Mouse (Mus musculus) adrenal gland, adult 2 months (tissue): ENCODE results near the gene Rpl36. TPM values are rescaled to one million over a fixed set of nuclear protein-coding genes. Genes with fewer than 3 reads are reported as not detected.
A peak's percentile ranks its signal among the peaks of the same experiment; 100 is the strongest.

Experiments
- DNase-seq: peaks from one replicate; pipeline ENCODE4 v3.0.0; 2021
- long read RNA-seq: library from polyadenylated mRNA; stranded (forward); transcript quantifications from one replicate; pipeline ENCODE4 v2.0.0, GENCODE M21; 2021
- polyA plus RNA-seq: library from polyadenylated mRNA; depleted of rRNA; stranded (reverse); fragments of >200 nt; gene quantifications from 2 replicates; pipeline ENCODE4 v1.2.3, GENCODE M21; 2012; rRNA removed
- total RNA-seq, 2 experiments: library from RNA; stranded (reverse); gene quantifications; 2 replicates each; pipeline ENCODE4 v1.2.3; 2021

Gene Rpl36
- total RNA-seq: 100 to 1,000 TPM; 720 to 828 TPM
- polyA plus RNA-seq: 1,273 and 1,721 TPM in 2 replicates
- long read RNA-seq, transcript Rpl36-201 (4 exons, 383 nt): major isoform, 167 of 188 reads
- long read RNA-seq, partial matches to known transcripts: 17 of 188 reads
- long read RNA-seq, other reads (novel, unspliced or antisense): 4 of 188 reads

DNA sequence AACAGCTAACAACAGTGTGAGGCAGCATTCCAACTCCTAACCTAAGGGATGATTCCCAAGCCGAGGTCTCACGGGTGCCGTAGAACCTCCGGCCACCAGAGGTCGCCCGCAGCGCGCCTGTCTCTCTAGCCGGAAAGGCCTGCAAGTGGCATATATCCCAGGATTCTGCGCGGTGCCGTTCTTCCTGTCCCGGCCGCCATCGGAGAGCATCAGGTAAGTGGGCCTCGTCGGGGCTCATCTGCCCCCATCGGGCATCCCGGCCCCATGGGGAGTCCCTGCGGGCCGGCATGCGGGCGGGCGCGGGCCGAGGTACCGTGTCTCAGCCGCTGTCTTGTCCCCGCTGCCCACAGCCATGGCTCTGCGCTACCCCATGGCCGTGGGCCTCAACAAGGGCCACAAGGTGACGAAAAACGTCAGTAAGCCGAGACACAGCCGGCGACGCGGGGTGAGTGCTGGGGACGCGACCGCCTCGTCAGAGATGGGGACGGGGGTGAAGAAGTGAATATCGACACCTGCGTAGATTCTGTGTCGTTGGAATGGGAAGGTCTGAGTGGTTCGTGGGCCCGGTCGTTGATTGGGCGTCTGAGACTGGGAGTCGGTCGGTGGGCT is at the start of gene Rpl36:
Gene Rpl36, plus strand, starts transcription at position 181 of the 609 bp plus-strand sequence.
- peak; percentile 97 for DNase-seq

DNA sequence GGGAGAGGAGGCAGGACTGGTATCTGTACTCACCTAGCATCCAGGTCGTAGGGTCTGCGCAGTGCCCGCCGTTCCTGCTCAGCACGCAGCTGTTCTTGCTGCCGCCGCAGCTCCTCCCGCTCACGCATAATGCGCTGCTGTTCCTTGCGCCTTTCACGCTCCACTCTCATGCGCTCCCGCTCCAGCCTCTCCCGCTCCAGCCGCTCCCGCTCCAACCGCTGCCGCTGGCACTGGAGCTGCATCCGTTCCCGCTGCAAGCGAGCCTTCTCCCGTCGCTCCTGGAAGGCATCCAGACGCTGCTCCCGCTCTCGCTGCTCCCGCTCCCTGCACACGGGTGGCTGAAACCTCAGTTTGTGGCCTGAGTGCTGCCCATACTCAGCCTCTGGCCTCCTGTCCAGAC is 46.9 kb upstream of the Rpl36 start:
- DNase-seq: no peak

DNA sequence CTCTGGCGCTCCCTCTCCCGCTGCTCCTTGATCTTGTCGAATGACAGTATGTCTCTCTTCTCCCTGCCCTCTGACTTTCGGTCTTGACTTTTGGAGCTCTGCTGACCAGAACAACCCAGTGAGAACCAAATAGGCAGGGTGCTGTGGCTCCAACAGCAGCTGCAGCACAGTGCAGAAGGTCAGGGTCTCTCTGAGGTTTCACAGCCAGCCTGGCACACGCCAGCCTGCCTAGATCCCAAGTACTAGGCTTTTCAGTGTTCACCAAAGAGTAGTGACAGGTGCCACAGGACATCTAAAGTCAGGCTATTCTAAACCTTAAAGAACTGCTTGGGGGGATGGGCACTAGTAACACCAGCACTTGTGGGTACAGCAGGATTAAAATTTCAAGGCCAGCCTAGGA is 46.3 kb upstream of the Rpl36 start:
- peak; percentile 54 for DNase-seq

DNA sequence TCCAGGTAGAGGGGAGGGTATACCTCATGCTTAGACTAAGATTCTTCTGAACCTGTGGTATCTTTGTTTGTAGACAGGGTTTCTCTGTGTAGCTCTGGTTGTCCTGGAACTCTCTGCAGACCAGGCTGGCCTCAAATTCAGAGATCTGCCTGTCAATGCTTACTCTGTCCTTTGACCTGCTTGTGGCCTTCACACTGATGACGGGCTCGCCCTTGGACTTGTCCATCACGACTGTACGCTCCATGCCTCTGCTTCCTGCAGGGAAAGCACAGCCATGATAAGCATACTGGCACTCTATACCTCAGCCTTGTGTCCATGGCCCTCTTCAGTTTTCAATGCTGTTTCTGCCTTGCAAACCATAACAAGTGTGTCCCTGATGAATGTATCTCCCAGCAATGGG is 45.8 kb upstream of the Rpl36 start:
- peak; percentile 55 for DNase-seq

DNA sequence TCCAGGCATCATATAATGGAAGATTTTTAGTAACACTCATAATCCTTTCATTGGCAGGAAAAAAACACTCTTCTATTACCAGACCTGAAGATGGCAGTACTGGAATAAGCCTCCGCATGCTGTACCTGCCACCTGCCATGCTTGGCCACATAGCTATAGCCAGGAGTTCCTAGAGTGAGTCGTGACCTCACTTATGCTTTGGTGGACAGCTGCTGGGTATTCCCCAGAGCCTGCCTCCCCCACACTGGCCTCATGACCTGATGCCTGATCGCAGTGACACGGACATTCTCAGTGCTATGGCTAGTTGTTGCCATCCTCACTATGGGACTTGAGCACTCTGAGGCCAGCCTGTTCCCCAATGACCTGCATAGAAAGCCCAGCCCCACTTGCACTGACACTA is 42.9 kb upstream of the Rpl36 start:
- no peak for DNase-seq

DNA sequence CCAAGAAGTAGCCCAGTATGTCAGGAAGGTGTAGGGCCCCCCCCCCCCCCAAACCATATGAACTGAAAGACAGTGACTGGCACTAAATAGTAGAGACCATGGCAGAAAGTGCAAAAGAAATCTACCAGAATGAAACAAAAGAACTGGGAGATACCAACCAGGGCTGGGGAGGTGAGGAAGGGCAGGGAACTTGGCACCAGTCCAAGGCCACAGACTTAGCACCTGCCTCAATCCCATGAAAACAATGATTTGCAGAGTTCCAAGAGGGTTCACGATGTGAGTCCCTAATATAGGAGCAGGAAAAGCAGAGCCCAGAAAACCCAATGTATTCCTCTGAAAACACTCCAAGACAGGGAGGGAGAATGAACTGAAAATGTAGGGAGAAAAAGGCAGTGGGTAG is 41.1 kb upstream of the Rpl36 start:
- no peak for DNase-seq

DNA sequence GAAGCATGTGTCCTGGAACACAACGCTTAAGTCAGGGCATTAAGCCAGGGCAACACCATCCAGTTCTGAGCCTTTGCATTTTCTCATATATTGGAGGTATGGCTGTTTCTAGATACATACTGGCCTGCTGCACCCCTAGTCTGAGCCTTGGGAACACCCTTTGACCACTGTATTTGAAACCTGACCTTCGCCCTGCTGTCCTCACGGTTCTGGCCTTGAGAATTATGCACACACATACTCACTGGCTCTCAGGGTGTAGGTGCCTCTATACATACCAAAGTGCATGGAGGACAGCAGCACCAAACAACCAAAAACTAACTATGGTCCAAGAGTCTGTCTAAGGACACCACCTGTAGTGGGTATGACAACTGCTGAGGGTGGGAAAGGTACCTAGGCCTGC is 40.3 kb upstream of the Rpl36 start:
- DNase-seq: no peak

DNA sequence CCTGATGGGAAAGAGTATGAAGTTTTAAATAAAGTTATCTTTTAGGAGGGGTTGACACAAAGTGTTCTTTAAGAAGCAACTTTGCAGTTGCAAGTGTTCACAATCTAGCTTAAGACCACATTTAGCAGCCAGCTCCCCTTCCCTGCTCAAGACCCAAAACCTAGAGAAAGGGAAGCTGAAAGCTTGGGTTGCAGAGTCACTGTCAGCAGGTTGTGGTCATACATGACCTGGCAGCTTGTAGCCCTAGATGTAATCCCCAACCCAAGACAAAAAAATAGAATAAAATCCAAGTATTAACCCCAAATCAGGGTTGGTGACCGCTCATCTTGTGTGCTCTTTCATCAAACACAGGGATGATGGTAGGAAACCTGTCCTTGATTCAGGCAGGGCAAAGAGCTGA is 30.1 kb upstream of the Rpl36 start:
- DNase-seq: no peak

DNA sequence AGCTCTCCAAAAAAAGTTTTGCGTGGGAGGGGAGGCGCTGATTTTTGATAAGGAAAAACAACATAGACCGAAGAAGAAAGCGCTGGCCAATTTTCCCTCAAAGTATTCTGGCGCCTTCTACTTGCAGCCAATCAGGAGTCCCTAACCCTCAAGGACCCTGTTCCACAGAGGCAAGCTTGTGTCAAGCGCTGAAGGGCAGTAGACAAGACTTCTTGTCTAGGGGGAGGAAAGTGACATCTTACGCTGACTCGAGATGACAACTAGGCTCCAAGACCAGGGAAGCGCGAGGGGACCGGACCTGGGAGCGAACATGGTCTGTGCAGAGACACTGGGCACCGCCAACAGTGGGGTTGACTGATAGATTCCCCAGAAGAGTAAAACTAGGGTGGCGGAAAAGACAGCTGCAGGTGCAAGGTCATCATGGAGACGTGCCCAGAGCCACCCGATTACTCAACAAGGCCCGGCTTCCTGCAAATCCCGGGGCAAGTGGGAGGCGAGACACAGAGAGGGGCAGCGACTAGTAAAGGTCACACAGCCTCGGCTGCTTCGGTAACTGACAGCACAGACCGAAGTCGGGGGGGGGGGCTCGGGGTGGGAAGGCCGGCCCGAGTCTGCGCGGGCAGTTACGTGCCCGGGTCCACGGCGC is 29.5 kb upstream of the Rpl36 start:
- DNase-seq: peak; percentile 72

DNA sequence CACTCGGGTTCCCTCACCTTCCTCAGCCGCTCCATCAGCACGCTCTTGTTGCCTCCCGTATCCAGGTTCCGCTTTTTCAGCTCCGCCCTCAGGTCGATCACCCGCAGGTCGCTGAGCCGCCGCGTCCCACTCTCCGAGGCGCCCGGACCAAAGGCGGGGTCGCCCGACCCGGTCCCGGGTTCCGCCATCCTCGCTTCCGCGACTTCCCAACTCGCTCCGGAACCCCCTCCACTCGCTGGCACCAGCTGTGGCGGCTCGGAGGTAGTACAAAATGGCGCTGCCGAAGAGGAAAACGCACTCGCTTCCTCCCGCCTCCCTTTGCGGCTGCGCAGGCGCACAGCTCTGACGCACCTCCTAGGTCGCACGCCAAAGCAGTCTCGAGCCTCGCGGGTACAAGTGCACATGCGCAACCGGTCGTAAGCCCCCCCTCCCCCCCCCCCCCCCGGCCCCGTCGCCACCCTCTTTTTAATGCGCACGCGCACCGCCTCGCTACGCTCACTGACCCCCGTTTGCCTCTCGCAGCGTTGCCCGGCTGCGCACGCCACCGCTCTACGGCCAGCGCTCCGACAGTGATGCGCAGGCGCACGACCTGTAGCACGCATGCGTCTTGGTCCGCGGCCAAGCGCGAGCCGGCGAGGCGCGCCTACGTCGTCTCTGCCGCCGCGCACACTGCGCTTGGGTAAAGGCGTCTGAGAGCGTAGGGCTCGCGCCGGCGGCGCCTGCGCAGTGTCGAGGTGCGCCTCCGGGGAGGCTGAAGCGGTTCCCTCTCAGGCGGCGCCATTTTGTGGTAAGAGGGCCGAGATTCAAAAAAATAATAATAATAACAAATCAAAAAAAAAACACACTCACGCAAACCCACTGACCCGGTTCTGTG is 28.7 kb upstream of the Rpl36 start, which contains the start of the genes Safb2 and Safb:
Gene Safb2, minus strand, starts transcription at position 329 of the 874 bp plus-strand sequence.
Gene Safb, plus strand, starts transcription at position 569 of the 874 bp plus-strand sequence.
- peak; percentile 100 for DNase-seq

DNA sequence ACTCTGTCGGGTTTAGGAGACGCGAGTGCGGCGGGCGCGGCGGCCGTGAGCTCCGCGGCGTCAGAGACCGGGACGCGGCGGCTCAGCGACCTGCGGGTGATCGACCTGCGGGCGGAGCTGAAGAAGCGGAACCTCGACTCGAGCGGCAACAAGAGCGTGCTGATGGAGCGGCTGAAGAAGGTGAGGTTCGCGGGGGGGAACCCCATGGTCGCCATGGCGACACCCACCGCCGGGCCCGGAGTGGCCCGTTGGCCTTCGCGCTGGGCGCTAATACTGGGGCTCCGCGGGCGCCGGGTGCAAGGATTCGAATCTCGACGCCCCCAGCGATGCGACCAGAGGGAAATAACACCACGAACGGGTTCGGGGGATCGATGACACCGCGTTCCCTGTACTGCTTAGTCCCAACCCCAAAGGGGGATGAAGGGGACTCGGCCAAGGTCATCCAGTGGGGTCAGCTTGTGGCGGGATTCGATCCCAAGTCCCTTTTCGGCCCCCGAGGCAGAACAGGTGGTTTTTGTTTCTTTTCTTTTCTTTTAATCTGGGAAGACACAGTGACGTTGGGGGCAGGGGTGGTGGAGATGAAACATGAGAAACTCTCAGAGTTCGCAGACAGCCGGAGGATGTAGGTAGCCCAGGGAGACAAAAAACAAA is 27.9 kb upstream of the Rpl36 start:
- peak; percentile 75 for DNase-seq

DNA sequence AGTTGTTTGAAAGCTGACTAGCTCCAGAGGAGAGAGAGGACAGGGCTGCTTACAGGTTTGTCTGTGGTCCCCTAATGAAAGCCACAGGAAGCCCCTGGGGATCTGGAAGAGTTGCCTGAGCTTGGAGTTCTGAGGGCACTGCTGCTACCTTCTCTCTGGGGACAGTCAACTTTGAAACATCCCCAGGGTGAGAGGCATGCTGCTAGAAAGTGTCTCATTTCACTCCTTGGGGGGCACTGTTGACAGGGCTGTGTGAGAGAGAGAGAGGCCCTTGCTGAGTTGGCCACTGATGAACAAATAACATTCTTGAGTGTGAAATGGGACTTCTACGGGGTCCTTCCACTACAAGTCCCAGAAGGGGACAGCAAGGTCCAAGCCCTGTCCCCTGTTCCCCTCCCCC is 25.4 kb upstream of the Rpl36 start:
- DNase-seq: no peak

DNA sequence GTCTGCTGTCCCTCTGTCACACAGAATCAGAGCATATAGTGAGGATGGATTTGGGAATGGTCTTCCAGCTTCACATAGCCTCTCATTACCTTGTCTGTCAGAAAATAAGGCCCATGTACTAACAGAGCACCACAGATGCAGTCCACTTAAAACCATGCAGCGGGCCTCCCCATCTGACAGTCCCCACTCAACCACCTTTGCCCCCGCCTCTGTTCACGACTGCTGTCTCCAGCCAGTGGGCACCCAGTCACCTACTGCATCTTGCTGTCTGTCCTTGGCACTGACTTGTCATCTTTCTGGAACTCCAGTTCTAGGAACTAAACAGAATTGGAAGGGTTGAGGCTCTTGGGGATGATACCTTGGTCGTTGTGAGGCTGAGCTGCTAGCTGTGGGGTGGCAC is 24.3 kb upstream of the Rpl36 start:
- DNase-seq: no peak

DNA sequence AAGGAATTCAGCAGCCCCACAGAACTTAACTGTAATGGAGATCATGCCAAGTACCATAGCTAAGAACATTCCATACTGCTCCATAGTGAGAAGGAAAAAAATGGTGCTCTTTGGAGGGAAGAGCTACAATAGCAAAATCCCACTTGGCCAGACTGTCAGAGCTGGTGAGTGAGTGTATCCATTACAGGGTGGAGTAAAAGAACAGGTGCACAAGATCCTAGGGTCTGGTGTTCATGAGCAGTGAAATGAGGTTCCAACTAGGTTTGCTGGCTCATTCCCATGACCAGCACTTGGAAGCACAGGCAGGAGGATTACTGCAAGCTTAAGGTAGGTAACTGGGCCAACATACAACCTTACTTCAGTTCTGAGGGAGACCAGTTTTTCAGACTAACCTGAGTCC is 20.7 kb upstream of the Rpl36 start:
- no peak for DNase-seq

DNA sequence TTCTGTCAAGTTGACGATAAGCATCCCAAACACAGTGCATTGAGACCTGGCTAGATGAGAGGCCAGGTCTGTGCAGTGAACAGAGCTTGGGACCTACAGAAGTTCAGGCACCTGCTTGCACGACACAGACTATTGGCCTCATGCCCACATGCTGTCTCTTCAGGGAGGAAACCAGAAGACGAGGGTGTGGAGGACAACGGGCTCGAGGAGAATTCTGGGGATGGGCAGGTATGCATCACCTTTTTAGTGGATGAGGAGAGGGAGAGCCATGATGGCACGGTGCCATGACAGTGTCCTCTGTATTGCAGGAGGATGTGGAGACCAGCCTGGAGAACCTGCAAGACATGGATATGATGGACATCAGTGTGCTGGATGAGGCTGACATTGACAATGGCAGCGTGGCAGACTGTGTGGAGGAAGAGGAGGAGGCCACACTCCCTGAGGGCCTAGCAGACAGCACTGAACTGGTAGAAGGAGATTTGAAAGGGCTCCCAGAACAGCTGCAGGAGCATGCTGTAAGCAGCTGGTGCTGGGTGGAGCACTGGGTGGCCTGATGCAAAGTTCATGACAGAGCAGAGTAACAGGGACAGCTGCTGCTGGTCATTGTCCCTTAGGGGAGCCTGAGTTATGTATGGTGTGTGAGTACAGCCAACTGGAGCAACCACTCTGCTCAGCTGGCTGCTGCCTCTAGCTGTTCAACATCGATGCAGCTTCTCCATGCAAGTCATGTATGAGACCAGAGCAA is 19.5 kb upstream of the Rpl36 start:
- no peak for DNase-seq

DNA sequence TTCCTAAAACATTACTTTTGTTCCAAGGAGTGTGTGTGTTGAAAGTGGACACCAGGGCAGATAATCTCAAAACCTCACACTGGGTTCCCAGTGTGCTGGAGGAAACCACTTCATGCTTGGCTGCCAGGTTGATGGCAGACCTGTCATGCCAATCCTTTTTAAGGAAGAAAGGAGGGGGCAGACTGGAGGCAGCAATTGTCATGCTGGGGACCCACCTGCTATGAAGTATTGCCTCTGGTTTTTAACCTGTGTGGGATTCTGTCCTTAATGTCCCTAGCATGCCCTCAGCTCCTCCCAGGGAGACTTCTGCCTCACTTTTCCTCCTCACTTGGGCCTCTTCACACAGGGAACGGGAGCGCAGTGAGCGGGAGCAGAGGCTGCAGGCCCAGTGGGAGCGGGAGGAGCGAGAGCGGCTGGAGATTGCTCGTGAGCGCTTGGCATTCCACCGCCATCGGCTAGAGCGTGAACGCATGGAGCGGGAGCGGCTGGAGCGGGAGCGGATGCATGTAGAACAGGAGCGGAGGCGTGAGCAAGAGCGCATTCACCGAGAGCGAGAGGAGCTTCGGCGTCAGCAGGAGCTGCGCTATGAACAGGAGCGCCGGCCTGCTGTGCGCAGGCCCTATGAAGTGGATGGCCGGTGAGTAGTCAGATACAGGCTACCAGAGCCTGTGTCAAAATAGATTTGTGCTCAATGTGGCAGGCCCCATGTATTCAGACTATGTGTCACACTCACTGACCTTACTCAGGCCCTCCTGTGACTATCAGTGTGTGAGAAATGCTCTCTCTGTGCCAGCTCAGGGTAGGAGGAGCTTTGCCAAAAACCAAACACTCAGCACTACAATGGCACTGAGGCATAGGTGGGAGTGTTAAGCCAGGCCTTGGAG is 9.8 kb upstream of the Rpl36 start:
- peak; percentile 72 for DNase-seq

DNA sequence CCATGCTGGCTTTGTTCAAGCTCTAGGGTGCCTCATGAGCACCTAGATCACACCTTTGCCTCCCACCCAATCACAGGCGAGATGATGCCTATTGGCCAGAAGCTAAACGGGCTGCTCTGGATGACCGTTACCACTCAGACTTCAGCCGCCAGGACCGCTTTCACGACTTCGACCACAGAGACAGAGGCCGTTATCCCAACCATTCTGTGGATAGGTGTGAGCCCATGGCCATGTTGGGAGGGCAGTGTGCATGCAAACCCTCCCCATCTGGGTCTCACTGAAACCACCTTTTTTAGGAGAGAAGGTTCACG is 9.2 kb upstream of the Rpl36 start:
- DNase-seq: no peak

DNA sequence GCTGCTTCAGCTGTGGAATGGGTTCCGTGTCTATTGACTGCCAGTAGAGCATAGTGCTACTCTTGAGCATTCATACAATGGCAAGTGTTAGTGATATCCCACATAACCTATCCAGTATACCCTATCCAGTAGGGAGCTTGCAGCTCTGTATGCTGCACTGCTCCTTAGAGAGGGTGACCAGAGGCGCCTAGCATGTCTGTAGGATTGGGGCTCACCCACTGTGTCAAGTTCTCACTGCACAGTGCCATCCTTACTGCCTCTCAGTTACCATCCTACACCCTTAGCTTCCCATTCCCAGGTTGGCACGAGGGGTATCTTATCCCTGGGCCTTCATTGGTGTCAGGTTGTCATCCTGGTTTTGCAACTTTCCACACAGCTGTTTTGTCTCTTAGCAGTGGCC is 8.8 kb upstream of the Rpl36 start:
- DNase-seq: no peak

DNA sequence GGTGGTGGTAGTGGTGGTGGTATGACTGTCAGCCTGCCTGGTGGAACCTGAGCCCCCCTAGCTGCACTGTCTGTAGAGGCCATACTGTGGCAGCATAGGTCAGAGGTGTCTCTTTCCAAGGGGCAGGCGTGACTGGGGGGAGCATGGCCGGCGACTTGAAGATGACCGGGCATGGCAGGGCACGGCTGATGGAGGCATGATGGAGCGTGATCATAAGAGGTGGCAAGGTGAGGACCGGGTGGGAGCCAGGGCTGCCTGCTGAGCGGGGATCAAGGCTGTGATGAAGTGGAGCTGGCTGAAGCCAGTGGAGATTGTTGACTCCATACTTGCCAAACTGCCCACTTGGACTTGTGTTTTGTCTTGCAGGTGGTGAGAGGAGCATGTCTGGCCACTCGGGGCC is 7.8 kb upstream of the Rpl36 start:
- no peak for DNase-seq

DNA sequence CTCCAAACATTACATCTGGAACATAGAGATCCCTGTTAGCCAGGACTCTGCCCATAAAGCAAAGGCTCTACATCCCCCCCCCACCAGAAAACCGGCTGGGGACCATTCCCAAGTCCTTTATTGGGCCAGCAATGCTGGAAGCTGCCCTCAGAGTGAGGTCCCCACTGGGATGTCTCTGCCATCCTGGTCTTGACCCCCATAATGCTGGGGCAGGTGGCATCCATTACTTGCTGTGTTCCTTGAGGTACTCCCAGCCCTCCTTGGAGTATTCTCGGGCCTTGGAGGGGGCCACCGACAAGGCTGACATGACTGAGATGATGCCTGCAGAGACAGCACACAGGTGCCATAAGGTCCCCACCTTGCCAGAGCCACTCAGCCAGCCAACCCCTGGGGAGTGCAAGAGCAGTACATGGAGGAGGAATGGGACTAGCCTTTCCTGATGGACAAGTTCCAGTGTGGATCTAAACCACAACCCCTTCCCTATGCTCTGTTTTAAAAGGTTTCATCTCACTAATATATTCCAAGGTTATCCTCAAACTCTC is 5.6 kb upstream of the Rpl36 start:
- no peak for DNase-seq
